Mouse (Mus musculus) forebrain, embryonic 12.5 days (tissue): ENCODE results near the gene Negr1. TPM values are rescaled to one million over a fixed set of nuclear protein-coding genes. Genes with fewer than 3 reads are reported as not detected.

Source experiments
- ATAC-seq: fragments of 200-750 bp; cut with Nextera tagmentation; 2 replicates; pipeline ENCODE4 v1.8.0; 2017; ENCODE audit warnings: moderate TSS enrichment; ENCODE audit not compliant: low FRiP score
- H3K27ac ChIP-seq: fragments of 300-500 bp; sonication (generic); 2 replicates; pipeline ENCODE4 v1.5.1; 2016; ENCODE audit warnings: mild to moderate bottlenecking
- H3K27me3 ChIP-seq: fragments of 300-500 bp; sonication (generic); 2 replicates; pipeline ENCODE4 v1.6.1; 2016; ENCODE audit warnings: mild to moderate bottlenecking
- H3K36me3 ChIP-seq: fragments of 300-500 bp; sonication (generic); replicated peaks from 2 replicates; pipeline ENCODE4 v1.6.1; 2016; ENCODE audit warnings: mild to moderate bottlenecking
- H3K4me1 ChIP-seq: fragments of 300-500 bp; sonication (generic); 2 replicates; pipeline ENCODE4 v1.6.1; 2016
- H3K4me2 ChIP-seq: fragments of 300-500 bp; sonication (generic); 2 replicates; pipeline ENCODE4 v1.6.1; 2016; ENCODE audit warnings: mild to moderate bottlenecking, moderate library complexity
- H3K4me3 ChIP-seq: fragments of 300-500 bp; sonication (generic); replicated peaks from 2 replicates; pipeline ENCODE4 v1.5.1; 2016; ENCODE audit warnings: mild to moderate bottlenecking
- H3K9ac ChIP-seq: fragments of 300-500 bp; sonication (generic); 2 replicates; pipeline ENCODE4 v1.6.1; 2016; ENCODE audit warnings: mild to moderate bottlenecking
- H3K9me3 ChIP-seq: fragments of 300-500 bp; sonication (generic); 2 replicates; pipeline ENCODE4 v1.6.1; 2016
- WGBS: fragments of 180-500 bp; shearing (Covaris S2); methylation state at CpG from one replicate; pipeline ENCODE4 v1.1.7; 2016; 5-methylcytosine and 5-hydroxymethylcytosine counted together
- polyA plus RNA-seq: library from polyadenylated mRNA; unstranded; fragments of >200 nt; fragmentation: Nextera tagmentation; extraction: Ambion mirVana; gene quantifications from 2 replicates; pipeline ENCODE4 v1.2.1, GENCODE M21; 2016

Negr1 gene
- polyA plus RNA-seq, 1 experiment from 2014 or later: 16.2 TPM

- no peak for ATAC-seq
- Histone ChIP-seq H3K4me2 (no peak overlapping the region), H3K4me1 (no peaks in the 10 kb centered on the region), H3K36me3 (no peaks in the 10 kb centered on the region), H3K9ac (no peak overlapping the region), H3K4me3 (no peak overlapping the region), H3K9me3 (no peaks in the 10 kb centered on the region), H3K27me3 (no peaks in the 10 kb centered on the region), H3K27ac (no peak overlapping the region)
- 69% methylated on average over 2 of the region's 2 CpGs for WGBS
Observed at GRCm38 (mm10) chr3:156591125-156591524, 29.5 kb downstream of the Negr1 start.

- H3K27ac ChIP-seq: no peak overlapping the region
- H3K27me3 ChIP-seq: no peaks in the 10 kb centered on the region
- no peak overlapping the region for H3K4me2 ChIP-seq
- no peaks in the 10 kb centered on the region for H3K4me1 ChIP-seq
- no peak overlapping the region for H3K9ac ChIP-seq
- no peak overlapping the region for H3K4me3 ChIP-seq
- no peaks in the 10 kb centered on the region for H3K36me3 ChIP-seq
- no peaks in the 10 kb centered on the region for H3K9me3 ChIP-seq
- ATAC-seq: no peak
- 88% methylated on average over 3 of the region's 3 CpGs for WGBS
Observed at GRCm38 (mm10) chr3:156606846-156607245, 45.3 kb downstream of the Negr1 start.

- no peak overlapping the region for H3K4me2 ChIP-seq
- H3K27ac ChIP-seq: no peak overlapping the region
- H3K4me1 ChIP-seq: no peaks in the 10 kb centered on the region
- no peak for ATAC-seq
- H3K4me3 ChIP-seq: no peak overlapping the region
- 98% methylated on average over 2 of the region's 2 CpGs for WGBS
- no peaks in the 10 kb centered on the region for H3K36me3 ChIP-seq
- H3K9ac ChIP-seq: no peak overlapping the region
- no peaks in the 10 kb centered on the region for H3K27me3 ChIP-seq
- no peaks in the 10 kb centered on the region for H3K9me3 ChIP-seq
Observed at GRCm38 (mm10) chr3:156619921-156620320, 58.3 kb downstream of the Negr1 start.

- H3K9me3 ChIP-seq: no peaks in the 10 kb centered on the region
- no peaks in the 10 kb centered on the region for H3K27me3 ChIP-seq
- H3K36me3 ChIP-seq: no peaks in the 10 kb centered on the region
- no peak for ATAC-seq
- peaks cover 7% of the 10 kb centered on the region; the same call in 1 of the 2 replicates for H3K4me1 ChIP-seq
- H3K4me2 ChIP-seq: no peak overlapping the region
- H3K9ac ChIP-seq: no peak overlapping the region
- 40% methylated on average over 2 of the region's 2 CpGs for WGBS
- H3K4me3 ChIP-seq: no peak overlapping the region
- H3K27ac ChIP-seq: no peak overlapping the region
Observed at GRCm38 (mm10) chr3:156628594-156628993, 67.0 kb downstream of the Negr1 start.

GRCm38 (mm10) chr3:156632942-156633341 is 71.3 kb downstream of the Negr1 start:
- peak; percentile 70; the same call in 1 of the 2 replicates for ATAC-seq
- H3K27me3 ChIP-seq: no peaks in the 10 kb centered on the region
- H3K9ac ChIP-seq: no peak overlapping the region
- no peaks in the 10 kb centered on the region for H3K36me3 ChIP-seq
- H3K27ac ChIP-seq: no peak overlapping the region
- peaks cover 7% of the 10 kb centered on the region; the same call in 1 of the 2 replicates for H3K4me1 ChIP-seq
- no peak overlapping the region for H3K4me3 ChIP-seq
- no peaks in the 10 kb centered on the region for H3K9me3 ChIP-seq
- H3K4me2 ChIP-seq: no peak overlapping the region
- WGBS: 33% methylated on average over 3 of the region's 3 CpGs

GRCm38 (mm10) chr3:156639382-156639781 is 77.8 kb downstream of the Negr1 start:
- no peak for ATAC-seq
- no peaks in the 10 kb centered on the region for H3K27me3 ChIP-seq
- no peaks in the 10 kb centered on the region for H3K36me3 ChIP-seq
- H3K4me3 ChIP-seq: no peak overlapping the region
- H3K9ac ChIP-seq: no peak overlapping the region
- no peaks in the 10 kb centered on the region for H3K9me3 ChIP-seq
- WGBS: 81% methylated on average over 3 of the region's 3 CpGs
- no peak overlapping the region for H3K4me2 ChIP-seq
- H3K4me1 ChIP-seq: no peaks in the 10 kb centered on the region
- no peak overlapping the region for H3K27ac ChIP-seq

- Histone ChIP-seq H3K27me3 (no peaks in the 10 kb centered on the region), H3K36me3 (no peaks in the 10 kb centered on the region), H3K27ac (no peak overlapping the region), H3K9ac (no peak overlapping the region), H3K4me2 (no peak overlapping the region), H3K4me1 (no peaks in the 10 kb centered on the region), H3K9me3 (no peaks in the 10 kb centered on the region), H3K4me3 (no peak overlapping the region)
- 79% methylated on average over 3 of the region's 3 CpGs for WGBS
- peak; percentile 75; the same call in 1 of the 2 replicates for ATAC-seq
Observed at GRCm38 (mm10) chr3:156643710-156644363, 82.2 kb downstream of the Negr1 start.

- no peak overlapping the region for H3K4me2 ChIP-seq
- no peaks in the 10 kb centered on the region for H3K4me1 ChIP-seq
- no peak overlapping the region for H3K4me3 ChIP-seq
- no peak overlapping the region for H3K27ac ChIP-seq
- H3K27me3 ChIP-seq: no peaks in the 10 kb centered on the region
- no peaks in the 10 kb centered on the region for H3K9me3 ChIP-seq
- H3K9ac ChIP-seq: no peak overlapping the region
- no peak for ATAC-seq
- WGBS: 66% methylated on average over 3 of the region's 3 CpGs
- no peaks in the 10 kb centered on the region for H3K36me3 ChIP-seq
Observed at GRCm38 (mm10) chr3:156648378-156648777, 86.8 kb downstream of the Negr1 start.

- Histone ChIP-seq H3K9me3 (no peaks in the 10 kb centered on the region), H3K27me3 (no peaks in the 10 kb centered on the region), H3K27ac (no peak overlapping the region), H3K4me3 (no peak overlapping the region), H3K4me1 (no peaks in the 10 kb centered on the region), H3K4me2 (no peak overlapping the region), H3K9ac (no peak overlapping the region), H3K36me3 (no peaks in the 10 kb centered on the region)
- ATAC-seq: no peak
- 95% methylated on average over 2 of the region's 2 CpGs for whole genome bisulfite sequencing
Observed at GRCm38 (mm10) chr3:156662553-156662952, 101.0 kb downstream of the Negr1 start.

GRCm38 (mm10) chr3:156672560-156672959 is 111.0 kb downstream of the Negr1 start:
- H3K9me3 ChIP-seq: no peaks in the 10 kb centered on the region
- WGBS: 87% methylated on average over 3 of the region's 3 CpGs
- H3K36me3 ChIP-seq: no peaks in the 10 kb centered on the region
- H3K4me1 ChIP-seq: no peaks in the 10 kb centered on the region
- no peak overlapping the region for H3K9ac ChIP-seq
- H3K4me2 ChIP-seq: no peak overlapping the region
- H3K27me3 ChIP-seq: no peaks in the 10 kb centered on the region
- no peak overlapping the region for H3K4me3 ChIP-seq
- H3K27ac ChIP-seq: no peak overlapping the region
- ATAC-seq: no peak

- Histone ChIP-seq H3K36me3 (no peaks in the 10 kb centered on the region), H3K27ac (no peak overlapping the region), H3K9me3 (no peaks in the 10 kb centered on the region), H3K27me3 (no peaks in the 10 kb centered on the region), H3K4me2 (no peak overlapping the region), H3K9ac (no peak overlapping the region), H3K4me1 (no peaks in the 10 kb centered on the region), H3K4me3 (no peak overlapping the region)
- ATAC-seq: no peak
- 87% methylated on average over 5 of the region's 5 CpGs for WGBS
Observed at GRCm38 (mm10) chr3:156690059-156690605, 128.5 kb downstream of the Negr1 start.

- 96% methylated on average over 1 of the region's 1 CpGs for WGBS
- H3K27me3 ChIP-seq: no peaks in the 10 kb centered on the region
- no peak overlapping the region for H3K4me3 ChIP-seq
- H3K9ac ChIP-seq: no peak overlapping the region
- H3K4me2 ChIP-seq: no peak overlapping the region
- H3K9me3 ChIP-seq: no peaks in the 10 kb centered on the region
- H3K4me1 ChIP-seq: no peaks in the 10 kb centered on the region
- H3K36me3 ChIP-seq: no peaks in the 10 kb centered on the region
- no peak overlapping the region for H3K27ac ChIP-seq
- no peak for ATAC-seq
Observed at GRCm38 (mm10) chr3:156698687-156699086, 137.1 kb downstream of the Negr1 start.

GRCm38 (mm10) chr3:156703241-156703640 is 141.6 kb downstream of the Negr1 start:
- Histone ChIP-seq H3K4me2 (no peak overlapping the region), H3K27me3 (no peaks in the 10 kb centered on the region), H3K36me3 (no peaks in the 10 kb centered on the region), H3K4me1 (no peaks in the 10 kb centered on the region), H3K4me3 (no peak overlapping the region), H3K9ac (no peak overlapping the region), H3K9me3 (no peaks in the 10 kb centered on the region), H3K27ac (no peak overlapping the region)
- no peak for ATAC-seq
- 74% methylated on average over 1 of the region's 1 CpGs for WGBS
